Comparison of ENCODE assay signal across 17 mouse cellular contexts in the genomic region with DNA sequence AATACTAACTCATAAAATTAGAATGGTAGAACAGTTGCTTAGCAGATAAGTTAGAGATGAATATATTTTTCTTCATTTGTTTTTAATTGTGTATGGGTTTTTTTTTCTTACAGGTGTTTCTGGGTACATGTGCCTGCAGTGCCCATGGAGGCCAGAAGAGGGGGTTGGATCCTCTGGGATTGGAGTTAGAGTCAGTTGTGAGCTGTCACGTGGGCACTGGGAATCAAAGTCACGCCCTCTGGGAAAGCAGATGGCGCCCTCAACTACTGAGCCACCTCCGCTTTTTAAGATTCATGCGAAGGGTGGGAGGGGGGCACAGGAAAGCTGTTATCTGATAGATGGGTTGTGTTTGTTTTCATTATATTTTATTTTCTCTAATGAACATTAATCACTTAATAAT.
DNase-seq lines count a peak whose midpoint lies in the region; ATAC-seq and TF ChIP-seq lines count a peak whose summit lies in the region.
"Had no signal": no experiment of that assay in that cellular context is flagged by ENCODE, and none has a peak within 500 bp of the region (broad histone marks: within the 10 kb centered on the region; RNA-seq: fewer than 3 reads in every experiment).

No protein-coding gene starts in this region.

- no peak for ATAC-seq in intestine, postnatal 0 days
- no peak for ATAC-seq in intestine, embryonic 15.5 days
- ATAC-seq in midbrain, postnatal 0 days (ENCODE audit: low FRiP score), result no peak
- ATAC-seq in midbrain, embryonic 11.5 days (ENCODE audit: low FRiP score), result no peak
- ATAC-seq: intestine, embryonic 16.5 days; midbrain, embryonic 13.5 days had no signal

- no peak overlapping the region for H3K4me2 ChIP-seq in intestine, postnatal 0 days (replicated peaks; ENCODE audit: low read depth)
- H3K4me2 ChIP-seq in intestine, embryonic 15.5 days (replicated peaks), result no peak overlapping the region
- H3K4me2 ChIP-seq in midbrain, postnatal 0 days (ENCODE audit: low read depth, low read length, poor library complexity, severe bottlenecking), result no peak overlapping the region
- H3K4me2 ChIP-seq in midbrain, embryonic 11.5 days, result no peak overlapping the region
- H3K4me2 ChIP-seq: heart, embryonic 11.5 days; limb, embryonic 13.5 days; midbrain, embryonic 13.5 days had no signal

- no peak overlapping the region for H3K4me3 ChIP-seq in intestine, postnatal 0 days (ENCODE audit: low read depth, low read length)
- no peak overlapping the region for H3K4me3 ChIP-seq in intestine, embryonic 15.5 days (replicated peaks)
- H3K4me3 ChIP-seq in midbrain, postnatal 0 days (ENCODE audit: low read depth, low read length), result no peak overlapping the region
- no peak overlapping the region for H3K4me3 ChIP-seq in midbrain, embryonic 11.5 days (ENCODE audit: low read depth, low read length)
- H3K4me3 ChIP-seq in MEL (ENCODE audit: control insufficient read depth in 1 of 2, insufficient read depth in 1 of 2, low read depth in 2 of 2, low read length in 2 of 2), result no peak overlapping the region
- H3K4me3 ChIP-seq: erythroblast, embryonic 14.5 days; limb, embryonic 13.5 days; midbrain, embryonic 13.5 days had no signal

- no peak for TF ChIP-seq EP300 in MEL (IDR thresholded peaks at IDR 0.05; ENCODE audit: low read depth in 1 of 2, low read length in 2 of 2)

- H3K9me3 ChIP-seq in intestine, postnatal 0 days (ENCODE audit: control insufficient read depth), result no peaks in the 10 kb centered on the region
- no peaks in the 10 kb centered on the region for H3K9me3 ChIP-seq in intestine, embryonic 15.5 days
- H3K9me3 ChIP-seq in midbrain, postnatal 0 days (ENCODE audit: low read length), result no peaks in the 10 kb centered on the region
- H3K9me3 ChIP-seq in midbrain, embryonic 11.5 days (ENCODE audit: control insufficient read depth, low read length), result no peaks in the 10 kb centered on the region
- no peaks in the 10 kb centered on the region for H3K9me3 ChIP-seq in MEL (replicated peaks; ENCODE audit: insufficient read depth, low read length)
- H3K9me3 ChIP-seq: limb, embryonic 13.5 days; midbrain, embryonic 13.5 days had no signal

- TF ChIP-seq POLR2A in MEL (IDR thresholded peaks at IDR 0.05; ENCODE audit: control insufficient read depth in 1 of 2, insufficient read depth in 1 of 2, low read depth in 1 of 2, low read length in 2 of 2, poor library complexity in 1 of 2), result no peak

- no peak overlapping the region for H3K27ac ChIP-seq in intestine, postnatal 0 days (ENCODE audit: low read depth, low read length)
- H3K27ac ChIP-seq in intestine, embryonic 15.5 days, result no peak overlapping the region
- no peak overlapping the region for H3K27ac ChIP-seq in midbrain, postnatal 0 days (ENCODE audit: low read depth, low read length)
- H3K27ac ChIP-seq in midbrain, embryonic 11.5 days (ENCODE audit: low read depth, low read length), result no peak overlapping the region
- H3K27ac ChIP-seq in MEL (ENCODE audit: control insufficient read depth, low read depth, low read length), result no peak overlapping the region
- H3K27ac ChIP-seq: limb, embryonic 13.5 days; macrophage; midbrain, embryonic 13.5 days had no signal

- H3K9ac ChIP-seq in intestine, postnatal 0 days (ENCODE audit: low read depth, low read length), result no peak overlapping the region
- H3K9ac ChIP-seq in intestine, embryonic 15.5 days, result no peak overlapping the region
- H3K9ac ChIP-seq in midbrain, postnatal 0 days (replicated peaks; ENCODE audit: low read length, poor library complexity, severe bottlenecking), result no peak overlapping the region
- no peak overlapping the region for H3K9ac ChIP-seq in midbrain, embryonic 11.5 days (ENCODE audit: low read length)
- no peak overlapping the region for H3K9ac ChIP-seq in MEL (ENCODE audit: control insufficient read depth, low read depth, low read length, poor library complexity, severe bottlenecking)
- H3K9ac ChIP-seq: limb, embryonic 13.5 days; midbrain, embryonic 13.5 days had no signal

- no peaks in the 10 kb centered on the region for H3K27me3 ChIP-seq in intestine, postnatal 0 days (replicated peaks; ENCODE audit: control insufficient read depth, insufficient read depth, low read length)
- H3K27me3 ChIP-seq in intestine, embryonic 15.5 days (replicated peaks), result no peaks in the 10 kb centered on the region
- no peaks in the 10 kb centered on the region for H3K27me3 ChIP-seq in midbrain, postnatal 0 days (ENCODE audit: insufficient read depth, low read length)
- H3K27me3 ChIP-seq in midbrain, embryonic 11.5 days (ENCODE audit: control insufficient read depth, insufficient read depth, low read length), result no peaks in the 10 kb centered on the region; the same call in 1 of the 2 replicates
- no peaks in the 10 kb centered on the region for H3K27me3 ChIP-seq in MEL (ENCODE audit: control insufficient read depth in 1 of 2, insufficient read depth in 2 of 2, low read length in 2 of 2)
- H3K27me3 ChIP-seq: limb, embryonic 13.5 days had no signal

- H3K36me3 ChIP-seq in intestine, postnatal 0 days (ENCODE audit: control insufficient read depth, insufficient read depth), result no peaks in the 10 kb centered on the region
- no peaks in the 10 kb centered on the region for H3K36me3 ChIP-seq in intestine, embryonic 15.5 days
- no peaks in the 10 kb centered on the region for H3K36me3 ChIP-seq in midbrain, postnatal 0 days (ENCODE audit: insufficient read depth, low read length)
- no peaks in the 10 kb centered on the region for H3K36me3 ChIP-seq in midbrain, embryonic 11.5 days (ENCODE audit: control insufficient read depth, insufficient read depth, low read length)
- peaks cover 0 to 2% of the 10 kb centered on the region in 2 experiments; a peak in 1 of 4 replicates for H3K36me3 ChIP-seq in MEL (ENCODE audit: control insufficient read depth in 1 of 2, insufficient read depth in 2 of 2, low read length in 2 of 2)
- H3K36me3 ChIP-seq: limb, embryonic 13.5 days; midbrain, embryonic 13.5 days had no signal

- H3K4me1 ChIP-seq in intestine, postnatal 0 days (replicated peaks; ENCODE audit: control insufficient read depth, insufficient read depth, low read length), result peaks cover 17% of the 10 kb centered on the region
- peaks cover 38% of the 10 kb centered on the region for H3K4me1 ChIP-seq in intestine, embryonic 15.5 days (replicated peaks)
- peaks cover 11% of the 10 kb centered on the region; the same call in 1 of the 2 replicates for H3K4me1 ChIP-seq in midbrain, postnatal 0 days (ENCODE audit: insufficient read depth, low read length)
- H3K4me1 ChIP-seq in midbrain, embryonic 11.5 days (ENCODE audit: control insufficient read depth, insufficient read depth, low read length), result no peaks in the 10 kb centered on the region; the same call in 1 of the 2 replicates
- 0 out of 4 replicates have a peak, but pooled peaks cover 0 to 2% of the 10 kb centered on the region in 2 experiments for H3K4me1 ChIP-seq in MEL (ENCODE audit: control insufficient read depth in 1 of 2, insufficient read depth in 2 of 2, low read length in 2 of 2)

- TF ChIP-seq RAD21 in MEL (IDR thresholded peaks at IDR 0.05; ENCODE audit: low read depth, low read length), result peak; percentile 57

- peak; percentile 44 for TF ChIP-seq CTCF in intestine, postnatal 0 days (IDR thresholded peaks at IDR 0.05; ENCODE audit: low read depth)
- peak; percentile 38 for TF ChIP-seq CTCF in midbrain, postnatal 0 days (IDR thresholded peaks at IDR 0.05)
- TF ChIP-seq CTCF in MEL (IDR thresholded peaks at IDR 0.05 in 2 of 3, conservative IDR thresholded peaks at IDR 0.05 in 1 of 3; ENCODE audit: control insufficient read depth in 1 of 3, insufficient read depth in 1 of 3, low read depth in 2 of 3, low read length in 3 of 3, poor library complexity in 1 of 3, severe bottlenecking in 1 of 3), result peak; percentile 44 to 53 (median 50)

- DNase-seq in midbrain, postnatal 0 days (ENCODE audit: low spot score), result no peak
- DNase-seq in midbrain, embryonic 11.5 days (ENCODE audit: low spot score, missing footprints), result no peak
- DNase-seq in MEL (ENCODE audit: low read depth, low spot score), result peak; percentile 28
- DNase-seq in adrenal gland, postnatal 4 days (ENCODE audit: low spot score in 2 of 2), result no peak
- DNase-seq in c-Kit-positive CD71-positive TER-119-positive erythroid progenitor cells, embryonic 14.5 days (ENCODE audit: low spot score), result no peak
- DNase-seq: adrenal gland, postnatal 14 days; gastrocnemius, postnatal 14 days; kidney, postnatal 10 days; lung, adult 2 months had no signal

- WGBS in intestine, postnatal 0 days, result 95% methylated on average over 5 of the region's 5 CpGs
- 92% methylated on average over 5 of the region's 5 CpGs for WGBS in intestine, embryonic 15.5 days
- 89% methylated on average over 5 of the region's 5 CpGs for WGBS in midbrain, postnatal 0 days
- WGBS in midbrain, embryonic 11.5 days, result 91% methylated on average over 5 of the region's 5 CpGs

- H3K79me2 ChIP-seq in MEL (ENCODE audit: control insufficient read depth, insufficient read depth, low read length, poor library complexity), result no peaks in the 10 kb centered on the region

TF ChIP-seq in MEL, 35 proteins besides CTCF, POLR2A, EP300 and RAD21:
- TF ChIP-seq SMC3 (IDR thresholded peaks at IDR 0.05; ENCODE audit: low read depth, low read length) (peak; percentile 63), ZC3H11A (IDR thresholded peaks at IDR 0.05; ENCODE audit: low read depth, low read length) (peak; percentile 60), USF1 (IDR thresholded peaks at IDR 0.05; ENCODE audit: low read depth, low read length) (0 out of 2 replicates have a peak, but pooled peaks have one; percentile 38), HCFC1 (IDR thresholded peaks at IDR 0.05; ENCODE audit: low read depth, low read length) (no peak)
